Mouse (Mus musculus): ENCODE results near the gene Ola1. TPM values are rescaled to one million over a fixed set of nuclear protein-coding genes. Genes with fewer than 3 reads are reported as not detected.

Ola1 gene
- total RNA-seq, 2 experiments from 2014 or later = 114 to 178 TPM

Other genes starting within 250 kb of the Ola1 start
- 74.7 and 79.6 TPM in 2 replicates for gene Sp3, start 238.5 kb downstream of the Ola1 start, total RNA-seq (2014; fragmentation: Nextera tagmentation)
- 123 and 136 TPM in 2 replicates for gene Sp3, start 238.5 kb downstream of the Ola1 start, total RNA-seq (2017)
- not detected in 2 replicates for gene Gm11084, start 232.2 kb downstream of the Ola1 start, total RNA-seq (2014; fragmentation: Nextera tagmentation)
- not detected in 2 replicates for gene Gm11084, start 232.2 kb downstream of the Ola1 start, total RNA-seq (2017)
- gene Sp9, start 53.0 kb upstream of the Ola1 start, total RNA-seq (2014; fragmentation: Nextera tagmentation) = not detected in 2 replicates
- not detected in 2 replicates for gene Sp9, start 53.0 kb upstream of the Ola1 start, total RNA-seq (2017)
- gene Scrn3, start 93.7 kb upstream of the Ola1 start, total RNA-seq (2014; fragmentation: Nextera tagmentation) = 5.5 and 9.2 TPM in 2 replicates
- gene Scrn3, start 93.7 kb upstream of the Ola1 start, total RNA-seq (2017) = 9.0 and 9.6 TPM in 2 replicates
- gene Cir1, start 93.8 kb upstream of the Ola1 start, total RNA-seq (2014; fragmentation: Nextera tagmentation) = 9.9 and 11.6 TPM in 2 replicates
- gene Cir1, start 93.8 kb upstream of the Ola1 start, total RNA-seq (2017) = 14.0 and 14.1 TPM in 2 replicates
- not detected in 2 replicates for gene Gpr155, start 167.6 kb upstream of the Ola1 start, total RNA-seq (2014; fragmentation: Nextera tagmentation)
- gene Gpr155, start 167.6 kb upstream of the Ola1 start, total RNA-seq (2017) = not detected in 2 replicates

Measured in granulocyte monocyte progenitor cell, adult 5-6 weeks (primary cell).